Mouse (Mus musculus) forebrain, embryonic 14.5 days (tissue): Measurements from ENCODE around the gene Cep164. TPM values are rescaled to one million over a fixed set of nuclear protein-coding genes. Genes with fewer than 3 reads are reported as not detected.

Experiments
- ATAC-seq: fragments of 200-750 bp; cut with Nextera tagmentation; 2 replicates; pipeline ENCODE4 v1.8.0; 2017; ENCODE audit warnings: mild to moderate bottlenecking, moderate library complexity
- DNase-seq: peaks from one replicate; pipeline ENCODE4 v3.0.0-alpha.2; 2015; ENCODE audit warnings: low spot score
- H3K27ac ChIP-seq: fragments of 300-500 bp; sonication (generic); 2 replicates; pipeline ENCODE4 v1.5.1; 2014; ENCODE audit warnings: low read depth, mild to moderate bottlenecking, control low read depth, low read length, moderate library complexity
- H3K27me3 ChIP-seq: fragments of 300-500 bp; sonication (generic); replicated peaks from 2 replicates; pipeline ENCODE4 v1.6.1; 2014; ENCODE audit warnings: low read length, control low read depth, mixed read lengths; ENCODE audit not compliant: control insufficient read depth, insufficient read depth
- H3K36me3 ChIP-seq: fragments of 300-500 bp; sonication (generic); 2 replicates; pipeline ENCODE4 v1.6.1; 2014; ENCODE audit warnings: low read length, control low read depth; ENCODE audit not compliant: control insufficient read depth, insufficient read depth
- H3K4me1 ChIP-seq: fragments of 300-500 bp; sonication (generic); 2 replicates; pipeline ENCODE4 v1.6.1; 2014; ENCODE audit warnings: antibody characterized with exemption, low read length, control low read depth; ENCODE audit not compliant: control insufficient read depth, insufficient read depth
- H3K4me2 ChIP-seq: fragments of 300-500 bp; sonication (generic); 2 replicates; pipeline ENCODE4 v1.6.1; 2014; ENCODE audit warnings: mild to moderate bottlenecking, control low read depth, low read length
- H3K4me3 ChIP-seq: fragments of 300-500 bp; sonication (generic); 2 replicates; pipeline ENCODE4 v1.5.1; 2014; ENCODE audit warnings: low read depth, low read length, control low read depth
- H3K9ac ChIP-seq: fragments of 300-500 bp; sonication (generic); 2 replicates; pipeline ENCODE4 v1.6.1; 2014; ENCODE audit warnings: mild to moderate bottlenecking, low read length, control low read depth, moderate library complexity
- H3K9me3 ChIP-seq: fragments of 300-500 bp; sonication (generic); replicated peaks from 2 replicates; pipeline ENCODE4 v1.6.1; 2016; ENCODE audit warnings: low read length, control low read depth, mixed read lengths; ENCODE audit not compliant: control insufficient read depth
- WGBS: fragments of 180-500 bp; shearing (Covaris S2); extraction: QIAGEN DNeasy Blood & Tissue Kit; methylation state at CpG from one replicate; pipeline ENCODE4 v1.1.7; 2014; 5-methylcytosine and 5-hydroxymethylcytosine counted together
- polyA plus RNA-seq: library from polyadenylated mRNA; unstranded; fragments of >200 nt; fragmentation: Nextera tagmentation; extraction: Ambion mirVana; gene quantifications from 2 replicates; pipeline ENCODE4 v1.2.1, GENCODE M21; 2014

Cep164 gene
- polyA plus RNA-seq, 1 experiment from 2014 or later: 7.7 TPM

GRCm38 (mm10) chr9:45840331-45840730, 11.8 kb upstream of the Cep164 start:
- peak overlapping the region; percentile 90 for H3K9ac ChIP-seq
- H3K4me1 ChIP-seq: peaks cover 20% of the 10 kb centered on the region
- peak overlapping the region; percentile 83; the same call in 1 of the 2 replicates for H3K4me3 ChIP-seq
- H3K36me3 ChIP-seq: no peaks in the 10 kb centered on the region
- ATAC-seq (no peak), DNase-seq (no peak)
- peak overlapping the region; percentile 97 for H3K4me2 ChIP-seq
- H3K9me3 ChIP-seq: no peaks in the 10 kb centered on the region
- no peaks in the 10 kb centered on the region for H3K27me3 ChIP-seq
- H3K27ac ChIP-seq: no peak overlapping the region
- WGBS: 77% methylated on average over 5 of the region's 5 CpGs

- H3K9me3 ChIP-seq: no peaks in the 10 kb centered on the region
- H3K4me1 ChIP-seq: peaks cover 20% of the 10 kb centered on the region
- peak overlapping the region; percentile 90 for H3K9ac ChIP-seq
- H3K27ac ChIP-seq: no peak overlapping the region
- DNase-seq (no peak), ATAC-seq (no peak)
- 75% methylated on average over 7 of the region's 7 CpGs for WGBS
- no peaks in the 10 kb centered on the region for H3K36me3 ChIP-seq
- peak overlapping the region; percentile 97 for H3K4me2 ChIP-seq
- peak overlapping the region; percentile 83 for H3K4me3 ChIP-seq
- no peaks in the 10 kb centered on the region for H3K27me3 ChIP-seq
Measured at GRCm38 (mm10) chr9:45839982-45840300, 11.4 kb upstream of the Cep164 start.

GRCm38 (mm10) chr9:45839139-45839981, 10.9 kb upstream of the Cep164 start:
- ATAC-seq (0 out of 2 replicates have a peak, but pooled peaks have one; percentile 4), DNase-seq (no peak)
- H3K36me3 ChIP-seq: no peaks in the 10 kb centered on the region
- H3K27ac ChIP-seq: 0 out of 2 replicates have a peak overlapping the region, but pooled peaks have one; percentile 71
- H3K4me2 ChIP-seq: peak overlapping the region; percentile 97
- H3K9ac ChIP-seq: peak overlapping the region; percentile 90
- WGBS: 12% methylated on average over 17 of the region's 17 CpGs
- H3K4me1 ChIP-seq: peaks cover 20% of the 10 kb centered on the region
- H3K27me3 ChIP-seq: no peaks in the 10 kb centered on the region
- H3K4me3 ChIP-seq: peak overlapping the region; percentile 83
- no peaks in the 10 kb centered on the region for H3K9me3 ChIP-seq

- Histone ChIP-seq H3K9ac (peak within 1 kb of the TSS; percentile 90), H3K27ac (peak within 1 kb of the TSS; percentile 71; the same call in 1 of the 2 replicates), H3K27me3 (no peaks in the 10 kb centered on the region), H3K4me2 (peak within 1 kb of the TSS; percentile 97), H3K4me3 (peak within 1 kb of the TSS; percentile 83), H3K36me3 (no peaks in the 10 kb centered on the region), H3K9me3 (no peaks in the 10 kb centered on the region), H3K4me1 (peaks cover 20% of the 10 kb centered on the region)
- ATAC-seq (peak; percentile 90), DNase-seq (peak; percentile 97)
- WGBS: 1% methylated on average over 35 of the region's 40 CpGs
Measured at GRCm38 (mm10) chr9:45838434-45839138, 10.1 kb upstream of the Cep164 start, which contains the start of gene Bace1. TSS of gene Bace1 (plus strand) at chr9:45838580.

DNA sequence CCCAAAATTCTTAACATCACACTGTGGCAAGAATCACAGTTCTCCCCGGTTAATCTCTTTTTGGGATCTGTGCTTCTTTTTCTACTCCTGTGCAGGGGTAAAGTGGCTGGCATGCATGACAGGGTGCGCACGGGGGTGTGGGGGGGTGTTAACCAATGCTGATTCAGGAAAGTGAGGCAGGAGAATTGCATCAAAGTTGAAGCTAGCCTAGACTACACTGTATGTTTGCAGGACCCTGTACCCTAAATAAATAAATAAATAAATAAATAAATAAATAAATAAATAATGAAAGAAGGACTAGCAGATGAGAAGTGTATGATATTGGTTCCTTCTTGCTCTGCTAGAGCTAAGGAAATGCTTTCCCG, 9.6 kb upstream of the Cep164 start:
- 28% methylated on average over 4 of the region's 4 CpGs for WGBS
- Histone ChIP-seq H3K9ac (no peak overlapping the region), H3K4me3 (peak overlapping the region; percentile 83), H3K4me1 (peaks cover 20% of the 10 kb centered on the region), H3K4me2 (peak overlapping the region; percentile 97), H3K9me3 (no peaks in the 10 kb centered on the region), H3K27me3 (no peaks in the 10 kb centered on the region), H3K36me3 (no peaks in the 10 kb centered on the region), H3K27ac (no peak overlapping the region)
- DNase-seq (no peak), ATAC-seq (no peak)

DNA sequence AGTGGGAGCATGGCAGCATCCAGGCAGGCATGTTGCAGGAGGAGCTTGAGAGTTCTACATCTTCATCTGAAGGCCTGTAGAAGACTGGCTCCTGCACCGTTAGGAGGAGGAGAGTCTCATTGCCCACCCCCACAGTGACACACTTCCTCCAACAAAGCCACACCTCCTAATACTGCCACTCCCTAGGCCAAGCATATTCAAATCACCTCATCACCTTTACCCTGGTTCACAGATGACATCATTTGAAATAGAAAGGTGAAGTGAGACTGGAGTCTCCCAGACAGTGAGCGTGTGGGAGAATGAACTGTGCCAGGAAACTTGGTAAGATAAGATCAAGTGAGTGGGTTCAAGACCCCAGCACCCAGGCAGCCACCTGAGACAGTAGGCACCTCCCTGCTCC, 5.0 kb upstream of the Cep164 start:
- no peaks in the 10 kb centered on the region for H3K36me3 ChIP-seq
- 73% methylated on average over 2 of the region's 2 CpGs for WGBS
- no peak overlapping the region for H3K4me2 ChIP-seq
- DNase-seq (no peak), ATAC-seq (no peak)
- H3K9ac ChIP-seq: no peak overlapping the region
- no peaks in the 10 kb centered on the region for H3K27me3 ChIP-seq
- H3K4me1 ChIP-seq: no peaks in the 10 kb centered on the region
- H3K27ac ChIP-seq: no peak overlapping the region
- H3K4me3 ChIP-seq: no peak overlapping the region
- H3K9me3 ChIP-seq: no peaks in the 10 kb centered on the region

DNA sequence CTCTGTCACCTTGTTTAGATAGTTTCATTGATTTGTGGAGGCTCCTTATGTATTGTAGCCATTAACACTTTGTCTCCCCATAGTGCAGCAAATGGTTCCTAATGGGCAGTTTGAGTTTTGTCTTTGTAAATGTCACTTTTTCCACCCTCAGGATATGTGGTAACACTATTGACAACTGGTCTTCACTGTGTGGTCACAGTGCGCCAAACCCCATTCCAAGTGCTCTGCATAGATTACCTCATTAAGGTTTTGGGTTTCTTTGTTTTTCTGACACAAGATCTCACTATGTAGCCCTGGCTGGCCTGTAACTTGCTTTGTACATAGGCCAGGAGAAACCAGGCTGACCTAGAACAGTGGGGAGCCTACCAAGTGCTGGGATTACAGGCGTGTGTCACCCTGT, 4.4 kb upstream of the Cep164 start:
- Histone ChIP-seq H3K4me1 (no peaks in the 10 kb centered on the region), H3K9ac (no peak overlapping the region), H3K27ac (no peak overlapping the region), H3K9me3 (no peaks in the 10 kb centered on the region), H3K4me3 (no peak overlapping the region), H3K4me2 (no peak overlapping the region), H3K27me3 (no peaks in the 10 kb centered on the region), H3K36me3 (no peaks in the 10 kb centered on the region)
- DNase-seq (no peak), ATAC-seq (no peak)
- 79% methylated on average over 2 of the region's 2 CpGs for WGBS

GRCm38 (mm10) chr9:45829107-45829506, 616 bp upstream of the Cep164 start:
- H3K9me3 ChIP-seq: no peaks in the 10 kb centered on the region
- H3K4me3 ChIP-seq: peak overlapping the region; percentile 61; the same call in 1 of the 2 replicates
- H3K27me3 ChIP-seq: no peaks in the 10 kb centered on the region
- H3K4me2 ChIP-seq: peak overlapping the region; percentile 93
- ATAC-seq (peak; percentile 73), DNase-seq (peak; percentile 95)
- no peak overlapping the region for H3K27ac ChIP-seq
- H3K4me1 ChIP-seq: 0 out of 2 replicates have a peak, but pooled peaks cover 5% of the 10 kb centered on the region
- no peak overlapping the region for H3K9ac ChIP-seq
- H3K36me3 ChIP-seq: no peaks in the 10 kb centered on the region
- 32% methylated on average over 10 of the region's 10 CpGs for WGBS
